Mouse (Mus musculus) limb, embryonic 15.5 days (tissue): ENCODE measurements around the gene 5730596B20Rik. TPM values are rescaled to one million over a fixed set of nuclear protein-coding genes. Genes with fewer than 3 reads are reported as not detected.

Experiments used
- ATAC-seq: fragments of 200-750 bp; cut with Nextera tagmentation; 2 replicates; pipeline ENCODE4 v1.8.0; 2017; ENCODE audit warnings: low read depth, moderate TSS enrichment; ENCODE audit not compliant: insufficient number of reproducible peaks, low FRiP score, low TSS enrichment
- H3K27ac ChIP-seq: fragments of 300-500 bp; sonication (generic); 2 replicates; pipeline ENCODE4 v1.5.1; 2015; ENCODE audit warnings: moderate library complexity, mild to moderate bottlenecking, inconsistent platforms
- H3K27me3 ChIP-seq: fragments of 300-500 bp; sonication (generic); 2 replicates; pipeline ENCODE4 v1.6.1; 2015; ENCODE audit warnings: inconsistent platforms
- H3K36me3 ChIP-seq: fragments of 300-500 bp; sonication (generic); 2 replicates; pipeline ENCODE4 v1.6.1; 2015; ENCODE audit warnings: inconsistent platforms
- H3K4me1 ChIP-seq: fragments of 300-500 bp; sonication (generic); 2 replicates; pipeline ENCODE4 v1.6.1; 2015; ENCODE audit warnings: inconsistent platforms
- H3K4me2 ChIP-seq: fragments of 300-500 bp; sonication (generic); 2 replicates; pipeline ENCODE4 v1.6.1; 2015; ENCODE audit warnings: mild to moderate bottlenecking, inconsistent platforms
- H3K4me3 ChIP-seq: fragments of 300-500 bp; sonication (generic); 2 replicates; pipeline ENCODE4 v1.5.1; 2015; ENCODE audit warnings: mild to moderate bottlenecking, inconsistent platforms
- H3K9ac ChIP-seq: fragments of 300-500 bp; sonication (generic); 2 replicates; pipeline ENCODE4 v1.6.1; 2015; ENCODE audit warnings: inconsistent platforms
- H3K9me3 ChIP-seq: fragments of 300-500 bp; sonication (generic); 2 replicates; pipeline ENCODE4 v1.6.1; 2016; ENCODE audit warnings: inconsistent platforms
- WGBS: fragments of 180-500 bp; shearing (Covaris S2); methylation state at CpG from one replicate; pipeline ENCODE4 v1.1.7; 2015; 5-methylcytosine and 5-hydroxymethylcytosine counted together
- polyA plus RNA-seq: library from polyadenylated mRNA; unstranded; fragments of >200 nt; fragmentation: Nextera tagmentation; extraction: Ambion mirVana; gene quantifications from 2 replicates; pipeline ENCODE4 v1.2.1, GENCODE M21; 2015

5730596B20Rik gene
- polyA plus RNA-seq, 1 experiment from 2014 or later: 0.26 TPM

DNA sequence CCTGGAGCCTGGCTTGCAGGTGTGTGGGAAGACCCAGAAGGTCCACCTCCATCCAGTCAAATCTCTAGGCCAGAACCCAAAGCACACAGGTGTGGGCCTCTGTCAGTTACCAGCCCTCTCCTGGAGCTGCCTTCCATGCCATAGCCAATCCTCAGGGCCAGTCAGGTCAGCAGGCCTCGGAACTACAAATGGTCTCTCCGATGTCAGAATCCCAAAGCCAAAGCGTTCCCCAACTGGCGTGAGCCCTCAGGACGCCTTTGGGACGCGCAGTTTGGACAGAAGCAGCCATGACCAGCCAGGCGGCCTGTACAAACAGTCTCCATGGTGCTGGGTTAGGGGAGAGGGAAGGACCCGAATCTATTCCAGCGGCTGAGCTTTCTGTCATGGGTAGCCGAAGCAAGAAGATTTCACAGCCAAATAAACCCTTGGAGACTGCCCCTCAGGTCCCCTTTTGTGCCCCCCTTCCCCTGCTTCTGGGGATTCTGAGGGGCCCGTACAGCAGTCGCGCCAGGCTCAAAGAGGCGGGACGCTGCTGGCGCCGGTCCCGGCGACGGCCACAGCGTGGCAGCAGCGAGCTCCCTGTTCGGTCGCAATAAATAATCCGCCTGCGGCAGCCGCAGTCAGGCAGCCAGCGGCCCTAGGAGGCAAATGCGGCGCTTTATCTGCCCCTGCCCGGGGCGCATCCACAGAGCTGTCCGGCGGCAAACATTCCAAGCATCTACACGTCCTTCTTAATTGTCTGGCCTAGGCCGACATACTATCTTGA, 34.1 kb downstream of the 5730596B20Rik start:
- peak; percentile 36; the same call in 1 of the 2 replicates for ATAC-seq
- H3K36me3 ChIP-seq: no peaks in the 10 kb centered on the region
- H3K27me3 ChIP-seq: peaks cover 53% of the 10 kb centered on the region
- peaks cover 63% of the 10 kb centered on the region for H3K4me1 ChIP-seq
- H3K9ac ChIP-seq: peak overlapping the region; percentile 69
- peak overlapping the region; percentile 55 for H3K4me3 ChIP-seq
- peak overlapping the region; percentile 51; the same call in 1 of the 2 replicates for H3K27ac ChIP-seq
- WGBS: 2% methylated on average over 37 of the region's 37 CpGs
- H3K4me2 ChIP-seq: peak overlapping the region; percentile 69
- H3K9me3 ChIP-seq: no peaks in the 10 kb centered on the region

DNA sequence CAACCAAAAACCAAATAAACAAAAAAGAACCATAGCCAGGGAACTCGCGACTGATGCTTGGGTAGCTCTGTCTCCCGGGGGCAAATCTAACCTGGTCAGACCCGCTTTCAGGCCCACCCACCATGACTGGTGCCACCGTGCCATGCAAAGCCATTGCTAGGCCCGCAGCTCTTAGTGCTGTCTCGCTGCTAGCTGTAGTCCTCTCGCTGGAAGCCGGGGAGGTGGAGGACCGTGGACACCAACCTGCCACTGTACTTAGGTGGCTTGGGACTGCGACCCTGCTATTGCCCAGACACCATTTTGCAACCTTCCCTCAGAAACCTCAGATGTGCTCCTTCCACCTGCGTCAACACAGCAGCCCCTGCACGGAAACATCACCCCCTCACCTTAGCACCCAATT, 34.7 kb downstream of the 5730596B20Rik start:
- ATAC-seq: no peak
- whole genome bisulfite sequencing: 3% methylated on average over 13 of the region's 13 CpGs
- Histone ChIP-seq H3K27me3 (peaks cover 51% of the 10 kb centered on the region), H3K4me3 (peak overlapping the region; percentile 55), H3K4me2 (peak overlapping the region; percentile 69), H3K9ac (peak overlapping the region; percentile 69), H3K27ac (peak overlapping the region; percentile 90), H3K9me3 (no peaks in the 10 kb centered on the region), H3K36me3 (no peaks in the 10 kb centered on the region), H3K4me1 (peaks cover 63% of the 10 kb centered on the region)

DNA sequence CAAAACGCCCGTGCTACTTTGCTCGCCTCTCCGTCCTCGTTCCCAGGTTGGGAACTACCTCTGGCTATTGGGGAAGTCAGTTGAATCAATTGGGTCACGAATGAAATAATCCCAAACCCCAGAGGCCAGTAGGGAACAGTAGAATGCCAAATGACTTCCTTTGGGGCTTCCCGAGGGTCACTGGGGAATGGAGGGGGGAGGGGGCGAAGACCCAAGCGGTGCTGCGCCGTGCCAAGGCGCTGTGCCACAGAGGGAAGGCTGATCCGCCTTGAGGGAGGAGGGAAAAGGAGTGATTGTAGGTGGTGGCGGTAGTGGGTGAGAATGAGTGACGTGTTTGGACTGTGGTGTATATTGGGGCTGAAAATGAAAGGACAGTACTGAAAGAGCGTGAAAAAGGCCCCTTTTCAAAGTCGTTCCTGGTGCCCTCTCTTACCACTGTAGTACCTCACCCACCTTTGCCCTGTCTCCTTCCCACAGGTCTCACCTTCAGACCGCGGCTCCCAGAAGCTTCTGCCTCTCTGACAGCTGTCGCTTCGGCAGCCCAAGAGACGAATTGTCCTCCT, 35.3 kb downstream of the 5730596B20Rik start:
- Histone ChIP-seq H3K9me3 (no peaks in the 10 kb centered on the region), H3K4me2 (peak overlapping the region; percentile 69), H3K4me3 (peak overlapping the region; percentile 55), H3K36me3 (no peaks in the 10 kb centered on the region), H3K4me1 (peaks cover 62% of the 10 kb centered on the region), H3K27me3 (peaks cover 44% of the 10 kb centered on the region), H3K27ac (peak overlapping the region; percentile 90), H3K9ac (peak overlapping the region; percentile 69)
- WGBS: 2% methylated on average over 22 of the region's 22 CpGs
- no peak for ATAC-seq

DNA sequence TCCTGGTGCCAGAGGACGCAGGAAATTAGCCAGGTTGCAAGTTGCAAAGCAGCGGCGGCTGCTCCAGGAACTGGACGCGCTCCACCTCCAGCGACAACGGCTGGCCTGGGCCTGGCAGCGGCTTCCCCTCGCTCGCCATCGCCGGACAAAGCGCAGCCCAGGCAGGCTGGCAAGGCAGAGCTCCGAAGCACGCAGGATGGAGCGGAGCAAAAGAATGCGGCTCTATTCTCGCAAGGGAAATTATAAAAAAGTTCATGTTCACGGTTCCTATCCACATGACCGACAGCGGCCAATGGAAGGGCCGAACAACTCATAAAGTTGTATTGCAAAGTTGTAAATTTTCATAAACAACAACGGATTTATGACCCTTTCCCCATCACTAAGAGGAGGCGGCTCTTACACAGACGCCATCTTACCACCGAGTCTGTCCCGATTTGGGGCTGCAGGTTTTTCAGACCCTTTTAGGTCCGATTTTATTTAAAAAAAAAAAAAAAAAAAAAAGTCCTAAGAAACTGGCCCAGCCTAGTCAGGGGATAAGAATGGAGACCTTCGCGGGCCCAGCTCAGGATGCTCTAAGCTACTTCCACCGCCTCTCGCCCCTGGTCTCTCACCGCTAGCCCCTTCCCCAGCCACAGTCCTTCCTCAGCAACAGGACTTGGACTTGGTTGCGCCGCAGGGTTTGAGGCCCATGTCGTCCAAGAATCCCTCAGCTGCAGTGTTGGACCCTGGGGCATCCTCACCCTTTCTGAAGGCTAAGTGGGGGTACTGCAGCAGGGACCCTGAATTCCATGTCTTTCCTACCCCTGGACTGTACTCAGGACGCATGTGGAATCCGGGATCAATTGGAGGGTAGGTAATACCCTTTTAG, 36.1 kb downstream of the 5730596B20Rik start, which contains the start of the genes Hoxa3 and Gm28308:
Gene Hoxa3, minus strand, starts transcription at position 218 of the 868 bp plus-strand sequence.
Gene Gm28308, minus strand, starts transcription at position 221 of the 868 bp plus-strand sequence.
- H3K4me3 ChIP-seq: peak within 1 kb of the TSS; percentile 55
- WGBS: 3% methylated on average over 38 of the region's 38 CpGs
- H3K27ac ChIP-seq: peak within 1 kb of the TSS; percentile 90
- H3K9me3 ChIP-seq: no peaks in the 10 kb centered on the region
- peak; percentile 41 for ATAC-seq
- peak within 1 kb of the TSS; percentile 69 for H3K4me2 ChIP-seq
- peaks cover 40% of the 10 kb centered on the region for H3K27me3 ChIP-seq
- H3K36me3 ChIP-seq: no peaks in the 10 kb centered on the region
- peak within 1 kb of the TSS; percentile 69 for H3K9ac ChIP-seq
- peaks cover 64% of the 10 kb centered on the region for H3K4me1 ChIP-seq

DNA sequence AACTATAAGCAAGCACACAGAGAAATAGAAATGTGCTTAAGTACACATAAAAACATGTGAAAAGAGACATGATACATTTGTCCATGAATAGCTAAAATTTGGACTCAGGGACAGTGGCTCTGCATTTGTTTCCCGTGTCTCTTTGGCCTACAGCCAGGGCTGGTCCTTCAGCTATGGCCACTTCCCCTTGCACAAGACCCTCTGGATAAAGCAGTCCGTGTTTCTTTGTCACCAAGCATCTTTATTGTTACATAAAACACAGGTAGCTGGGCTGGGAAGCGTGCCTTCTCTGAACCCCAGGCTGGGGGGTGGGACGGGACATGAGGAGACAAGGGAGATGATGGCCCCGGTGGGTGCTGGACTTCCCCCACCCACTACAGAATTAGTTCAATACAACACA, 37.0 kb downstream of the 5730596B20Rik start:
- H3K4me1 ChIP-seq: peaks cover 64% of the 10 kb centered on the region
- peaks cover 40% of the 10 kb centered on the region for H3K27me3 ChIP-seq
- WGBS: 50% methylated on average over 5 of the region's 5 CpGs
- no peaks in the 10 kb centered on the region for H3K36me3 ChIP-seq
- no peak overlapping the region for H3K27ac ChIP-seq
- H3K4me2 ChIP-seq: no peak overlapping the region
- H3K4me3 ChIP-seq: no peak overlapping the region
- H3K9me3 ChIP-seq: no peaks in the 10 kb centered on the region
- ATAC-seq: no peak
- no peak overlapping the region for H3K9ac ChIP-seq

DNA sequence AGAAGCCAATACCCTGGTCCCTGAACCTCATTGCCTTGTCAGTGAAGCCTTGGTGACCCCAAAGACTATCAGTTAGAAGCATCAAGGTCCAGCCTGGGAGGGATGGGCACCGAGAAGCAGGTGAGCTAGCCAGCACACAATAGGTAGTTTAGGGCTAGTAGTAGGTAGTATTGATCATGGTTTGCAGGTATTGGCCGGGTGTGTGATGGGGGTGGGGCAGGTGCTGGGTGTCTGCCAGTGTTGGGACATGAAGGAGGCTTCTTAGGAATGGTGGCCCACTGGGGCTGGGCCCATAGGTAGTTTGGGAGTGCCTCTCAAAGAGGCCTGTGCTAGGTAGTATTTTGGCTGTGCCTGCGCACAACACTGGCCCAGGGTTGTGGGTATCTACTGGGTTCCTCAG, 37.8 kb downstream of the 5730596B20Rik start:
- Histone ChIP-seq H3K9me3 (no peaks in the 10 kb centered on the region), H3K27me3 (peaks cover 38% of the 10 kb centered on the region), H3K4me1 (peaks cover 60% of the 10 kb centered on the region), H3K9ac (no peak overlapping the region), H3K4me2 (peak overlapping the region; percentile 83; the same call in 1 of the 2 replicates), H3K27ac (no peak overlapping the region), H3K36me3 (no peaks in the 10 kb centered on the region), H3K4me3 (no peak overlapping the region)
- WGBS: 58% methylated on average over 3 of the region's 3 CpGs
- ATAC-seq: no peak

DNA sequence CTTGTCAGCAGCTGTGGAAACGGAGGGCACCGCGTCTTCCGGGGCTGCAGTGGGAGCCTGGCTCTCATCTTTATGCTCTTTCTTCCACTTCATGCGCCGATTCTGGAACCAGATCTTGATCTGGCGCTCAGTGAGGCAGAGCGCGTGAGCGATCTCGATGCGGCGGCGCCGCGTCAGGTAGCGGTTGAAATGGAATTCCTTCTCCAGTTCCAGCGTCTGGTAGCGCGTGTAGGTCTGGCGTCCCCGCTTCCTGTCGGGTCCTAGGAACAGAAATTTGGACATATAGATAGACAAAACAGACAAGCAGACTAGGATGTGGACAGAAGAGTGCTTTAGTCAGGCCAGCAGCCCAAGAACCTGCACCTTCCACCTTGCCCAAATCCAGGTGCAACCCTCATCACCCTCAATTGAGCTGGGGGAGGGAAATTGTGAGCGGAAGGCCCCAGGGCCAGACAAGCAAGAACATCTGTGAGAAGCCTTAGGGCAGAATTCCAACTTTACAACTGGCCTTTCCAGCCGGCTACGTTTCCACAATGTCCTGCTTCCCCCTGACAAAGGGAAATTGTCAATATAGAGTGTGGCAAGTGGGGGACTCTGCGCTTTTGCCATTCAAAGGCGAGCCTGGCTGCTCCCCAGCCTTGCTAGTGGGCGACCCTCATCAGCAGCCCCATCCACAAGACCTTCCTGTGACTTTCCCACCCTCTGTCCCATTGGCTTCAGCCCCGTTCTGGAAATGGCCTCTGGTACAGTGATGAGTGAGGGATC, 38.7 kb downstream of the 5730596B20Rik start:
- no peaks in the 10 kb centered on the region for H3K36me3 ChIP-seq
- peak overlapping the region; percentile 53 for H3K4me3 ChIP-seq
- ATAC-seq: no peak
- H3K9me3 ChIP-seq: no peaks in the 10 kb centered on the region
- H3K4me2 ChIP-seq: peak overlapping the region; percentile 83
- peaks cover 61% of the 10 kb centered on the region for H3K4me1 ChIP-seq
- H3K27ac ChIP-seq: 0 out of 2 replicates have a peak overlapping the region, but pooled peaks have one; percentile 89
- H3K9ac ChIP-seq: peak overlapping the region; percentile 45; the same call in 1 of the 2 replicates
- peaks cover 35% of the 10 kb centered on the region for H3K27me3 ChIP-seq
- WGBS: 4% methylated on average over 30 of the region's 30 CpGs

DNA sequence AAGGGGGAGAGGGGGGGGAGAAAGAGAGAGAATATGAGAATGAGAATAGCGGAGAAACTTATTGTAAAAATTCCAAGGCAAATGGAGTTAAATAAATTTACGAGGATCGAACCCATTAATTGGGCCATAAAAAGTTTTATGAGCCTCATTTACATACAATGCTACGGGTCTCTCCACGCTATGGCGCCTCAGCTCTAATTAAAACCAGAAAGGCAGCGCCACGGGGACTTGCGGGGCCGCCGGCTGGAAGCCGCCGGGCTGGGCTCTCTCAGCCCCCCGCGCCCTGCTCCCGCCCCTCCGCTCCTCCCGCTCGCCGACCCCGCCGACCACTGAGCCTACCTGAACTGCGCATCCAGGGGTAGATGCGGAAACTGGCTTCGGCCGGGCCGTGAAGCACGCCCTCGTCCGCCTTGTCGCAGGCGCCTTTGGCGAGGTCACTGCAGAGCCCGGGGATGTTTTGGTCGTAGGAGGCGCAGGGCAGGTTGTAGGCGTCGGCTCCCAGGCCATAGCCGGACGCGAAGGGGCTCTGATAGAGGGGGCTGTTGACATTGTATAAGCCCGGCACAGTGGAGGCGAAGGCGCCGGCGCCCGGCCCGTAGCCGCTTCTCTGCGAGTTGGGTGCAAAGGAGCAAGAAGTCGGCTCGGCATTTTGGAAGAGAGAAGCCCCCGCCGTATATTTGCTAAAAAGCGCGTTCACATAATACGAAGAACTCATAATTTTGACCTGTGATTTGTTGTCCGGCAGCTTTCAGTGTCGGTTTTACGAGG, 39.6 kb downstream of the 5730596B20Rik start:
- peak overlapping the region; percentile 53 for H3K4me3 ChIP-seq
- H3K36me3 ChIP-seq: no peaks in the 10 kb centered on the region
- peak overlapping the region; percentile 83 for H3K4me2 ChIP-seq
- peaks cover 32% of the 10 kb centered on the region for H3K27me3 ChIP-seq
- ATAC-seq: no peak
- no peaks in the 10 kb centered on the region for H3K9me3 ChIP-seq
- peak overlapping the region; percentile 45 for H3K9ac ChIP-seq
- H3K4me1 ChIP-seq: peaks cover 60% of the 10 kb centered on the region
- under 1% methylated on average over 60 of the region's 60 CpGs for WGBS
- H3K27ac ChIP-seq: peak overlapping the region; percentile 89

DNA sequence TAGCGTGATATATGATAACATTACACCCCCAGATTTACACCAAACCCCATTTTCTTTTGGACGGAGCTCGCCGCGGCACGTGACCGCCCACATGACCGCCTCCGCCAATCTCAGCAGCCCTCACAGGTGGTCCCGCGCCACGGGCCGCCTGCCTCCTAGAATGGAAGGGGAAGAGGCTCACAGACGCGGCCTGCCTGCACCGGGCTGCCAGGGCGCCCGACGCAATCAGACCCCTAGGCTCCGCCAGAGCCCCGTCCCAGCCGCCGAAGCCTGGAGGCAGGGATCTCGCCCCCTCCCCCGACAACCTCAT, 40.1 kb downstream of the 5730596B20Rik start:
- WGBS: under 1% methylated on average over 25 of the region's 25 CpGs
- Histone ChIP-seq H3K9ac (peak overlapping the region; percentile 45), H3K4me3 (peak overlapping the region; percentile 53), H3K4me2 (peak overlapping the region; percentile 83), H3K4me1 (peaks cover 61% of the 10 kb centered on the region), H3K9me3 (no peaks in the 10 kb centered on the region), H3K27ac (peak overlapping the region; percentile 89), H3K27me3 (peaks cover 32% of the 10 kb centered on the region), H3K36me3 (no peaks in the 10 kb centered on the region)
- ATAC-seq: peak; percentile 68

DNA sequence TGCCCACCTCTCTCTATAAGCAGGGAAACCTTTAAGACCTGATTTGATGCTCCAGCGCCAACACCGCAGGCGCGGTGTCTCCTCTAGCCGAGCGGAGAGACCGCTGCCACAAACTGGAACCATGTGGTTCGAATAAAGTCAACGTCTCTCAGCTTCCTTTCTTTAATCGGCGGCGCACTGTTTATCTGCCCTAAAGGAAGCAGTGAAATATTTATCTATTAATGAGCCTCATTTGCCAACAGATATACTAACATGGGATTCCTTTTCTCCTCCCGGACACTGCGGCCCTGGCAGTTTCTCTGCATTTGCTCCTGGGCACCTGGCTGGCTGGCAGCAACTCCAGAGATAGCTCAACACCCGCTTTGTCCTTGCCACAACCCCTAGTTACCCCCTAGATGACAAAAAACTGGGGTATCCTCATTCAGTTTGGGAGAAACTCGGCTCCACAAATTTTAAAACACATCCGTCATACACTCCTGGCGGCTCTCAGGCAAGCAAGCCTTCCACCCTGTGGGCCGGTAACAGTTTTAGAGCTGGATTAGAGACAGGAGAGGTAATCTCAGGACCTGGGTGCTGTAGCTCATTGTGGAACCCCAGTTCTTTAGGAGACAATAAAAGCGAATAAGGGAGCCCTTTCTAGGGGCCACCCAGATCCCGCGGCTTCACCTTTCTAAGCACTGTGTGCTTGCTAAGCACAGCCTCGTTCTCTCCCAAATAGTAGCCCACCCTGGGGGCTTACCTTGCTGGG, 40.8 kb downstream of the 5730596B20Rik start:
- WGBS: 19% methylated on average over 23 of the region's 23 CpGs
- Histone ChIP-seq H3K36me3 (no peaks in the 10 kb centered on the region), H3K4me1 (peaks cover 54% of the 10 kb centered on the region), H3K4me3 (peak overlapping the region; percentile 53), H3K9ac (peak overlapping the region; percentile 34), H3K27ac (peak overlapping the region; percentile 82), H3K4me2 (peak overlapping the region; percentile 83), H3K27me3 (peaks cover 32% of the 10 kb centered on the region), H3K9me3 (no peaks in the 10 kb centered on the region)
- ATAC-seq: no peak
